Mouse (Mus musculus) yolk sac, embryonic 10.5 days (tissue): Measurements from ENCODE around the gene Fam3c.

Experiments
- DNase-seq: peaks from one replicate; pipeline ENCODE4 v3.0.0-alpha.2; 2017; ENCODE audit warnings: low spot score

The Fam3c gene

GRCm38 (mm10) chr6:22356086-22356507 is at the start of gene Fam3c:
Gene Fam3c, minus strand, starts transcription at chr6:22356243.
- DNase-seq: peak; percentile 94

DNA sequence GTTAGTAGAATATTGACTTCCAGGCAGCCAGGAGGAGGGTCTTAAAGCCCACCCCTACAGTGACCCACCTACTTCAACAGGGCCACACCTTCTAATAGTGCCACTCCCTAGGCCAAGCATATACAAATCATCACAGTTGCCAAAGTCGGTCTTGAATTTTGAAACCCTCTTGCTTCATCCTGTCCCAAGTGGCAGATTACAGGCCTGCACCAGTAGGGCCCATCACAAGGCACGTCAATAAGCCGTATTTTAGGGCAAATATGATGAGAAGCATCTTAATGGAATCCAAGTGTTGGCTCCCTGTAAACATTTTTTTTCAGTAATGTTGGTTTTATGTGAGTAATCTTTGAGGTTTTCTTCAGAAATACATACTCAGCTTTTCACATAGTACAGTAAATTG is 49.0 kb upstream of the Fam3c start:
- DNase-seq: no peak

- no peak for DNase-seq
These were observed 47.7 kb upstream of the Fam3c start for GRCm38 (mm10) chr6:22403736-22404135.

GRCm38 (mm10) chr6:22403317-22403716 is 47.3 kb upstream of the Fam3c start:
- no peak for DNase-seq

DNA sequence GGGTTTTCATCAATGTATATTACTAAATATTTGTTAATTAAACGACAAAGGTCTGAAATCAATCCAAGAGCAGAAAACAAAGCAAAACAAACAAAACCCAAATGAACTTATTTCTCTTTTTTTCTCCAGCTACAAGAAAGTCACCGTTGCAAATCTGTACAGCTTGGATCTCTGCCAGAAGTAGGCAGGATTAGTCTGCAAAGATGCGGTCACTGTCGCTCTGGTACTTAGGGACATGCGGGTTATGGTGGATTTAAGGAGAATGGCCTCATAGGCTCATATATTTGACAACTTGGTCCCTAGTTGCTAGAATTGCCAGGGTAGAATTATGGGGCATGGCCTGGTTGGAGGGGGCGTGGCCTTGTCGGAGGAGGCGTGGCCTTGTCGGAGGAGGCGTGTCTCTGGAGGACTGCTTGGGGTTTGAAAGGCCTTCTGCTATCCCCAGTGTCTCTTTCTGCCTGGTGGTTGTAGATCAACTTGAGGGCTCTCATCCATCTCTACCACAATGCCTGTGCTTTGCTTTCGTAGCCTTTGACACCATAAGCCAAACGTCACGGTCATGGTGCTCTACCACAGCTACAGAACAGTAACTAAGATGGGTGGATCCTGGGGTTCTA is 46.6 kb upstream of the Fam3c start:
- no peak for DNase-seq

GRCm38 (mm10) chr6:22402037-22402436 is 46.0 kb upstream of the Fam3c start:
- no peak for DNase-seq

DNA sequence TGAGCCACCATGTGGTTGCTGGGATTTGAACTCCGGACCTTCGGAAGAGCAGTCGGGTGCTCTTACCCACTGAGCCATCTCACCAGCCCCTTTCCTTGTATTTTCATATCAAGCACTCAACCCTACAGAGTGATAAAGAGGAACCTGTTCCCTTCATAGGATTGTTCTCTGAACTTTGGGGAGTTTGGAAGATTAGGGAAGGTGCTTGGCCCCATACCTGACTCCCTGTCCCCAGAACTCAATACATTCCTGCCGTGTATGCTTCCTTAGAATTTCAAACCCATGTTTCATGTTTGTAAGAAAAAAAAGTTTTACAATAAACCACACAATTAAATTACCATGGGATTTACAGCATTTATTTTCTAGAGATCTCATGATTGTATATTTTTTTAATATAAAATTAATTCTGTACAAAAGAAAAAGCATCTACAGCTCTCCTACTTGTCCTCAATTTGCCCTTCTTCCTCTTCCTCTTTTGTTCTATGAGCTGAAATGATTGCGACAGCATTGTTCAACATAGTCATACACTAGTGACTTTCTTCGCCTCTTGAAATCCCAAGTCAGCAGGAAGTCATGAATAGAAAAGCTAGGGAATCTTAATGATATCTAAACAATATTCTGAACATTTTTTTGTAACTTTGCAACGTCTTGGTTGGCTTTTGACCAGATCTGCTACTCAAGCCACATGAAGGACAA is 42.2 kb upstream of the Fam3c start:
- DNase-seq: no peak

- no peak for DNase-seq
These were observed 39.2 kb upstream of the Fam3c start for GRCm38 (mm10) chr6:22395207-22395606.

- DNase-seq: no peak
These were observed 34.8 kb upstream of the Fam3c start for GRCm38 (mm10) chr6:22390654-22391365.

- DNase-seq: no peak
These were observed 29.3 kb upstream of the Fam3c start for GRCm38 (mm10) chr6:22385254-22385870.

DNA sequence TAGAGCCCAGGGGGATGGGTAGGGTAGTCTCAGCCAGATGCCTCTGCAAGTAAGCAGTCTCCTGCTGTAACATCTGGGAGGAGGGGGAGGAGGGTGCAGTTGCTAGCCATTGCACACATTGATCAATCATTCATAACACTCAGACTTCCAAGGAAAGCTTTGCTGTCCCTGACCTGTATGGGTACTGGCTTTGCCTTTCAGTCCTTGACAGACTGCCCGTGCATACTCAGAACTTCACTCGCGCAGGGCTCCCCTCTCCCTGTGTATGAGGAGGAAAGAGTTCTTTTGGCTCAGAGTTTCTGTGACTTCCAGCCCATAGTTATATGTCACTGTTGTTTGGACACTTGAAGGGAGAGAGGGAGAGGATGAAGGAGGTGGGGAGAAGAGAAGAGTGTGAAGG is 24.2 kb upstream of the Fam3c start:
- DNase-seq: no peak

- no peak for DNase-seq
These were observed 23.8 kb upstream of the Fam3c start for GRCm38 (mm10) chr6:22379831-22380230.

DNA sequence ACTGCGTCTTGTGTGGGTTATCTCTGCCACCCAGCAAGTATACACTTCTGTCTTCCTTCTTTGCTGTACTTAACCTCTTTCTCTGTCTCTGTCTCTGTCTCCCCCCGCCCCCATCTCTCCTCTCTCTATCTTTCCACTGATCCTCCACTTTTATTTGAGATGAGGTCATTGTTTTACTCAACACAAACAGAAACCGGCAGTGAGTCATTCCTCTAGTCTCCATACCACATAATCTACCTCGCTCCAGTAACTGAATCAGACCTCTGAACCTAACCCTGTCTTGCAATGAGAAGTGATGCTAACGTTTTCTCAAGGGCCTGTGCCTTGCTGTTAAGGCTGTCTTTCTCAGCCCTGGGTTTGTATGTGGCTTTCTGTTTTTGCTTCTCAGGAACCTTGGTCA is 22.4 kb upstream of the Fam3c start:
- DNase-seq: peak; percentile 38

- DNase-seq: no peak
These were observed 18.7 kb upstream of the Fam3c start for GRCm38 (mm10) chr6:22374791-22375190.

DNA sequence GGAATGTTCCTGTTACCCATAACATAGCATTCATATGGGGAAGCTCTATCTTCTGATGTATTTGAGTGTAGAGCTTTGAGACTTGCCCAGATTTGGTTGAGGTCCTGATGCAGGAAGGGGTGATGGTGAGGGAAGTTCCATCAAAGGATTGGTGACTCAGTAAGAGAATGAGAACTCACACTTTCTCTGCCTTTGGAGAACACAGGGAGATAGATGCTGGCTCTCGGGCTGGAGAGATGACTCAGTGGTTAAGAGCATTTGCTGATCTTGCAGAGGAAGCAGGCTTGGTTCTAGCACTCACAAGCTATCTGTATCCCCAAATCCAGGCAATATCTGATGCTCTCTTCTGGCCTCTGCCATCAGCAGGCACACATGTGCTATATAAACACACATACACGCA is 17.4 kb upstream of the Fam3c start:
- no peak for DNase-seq

- no peak for DNase-seq
These were observed 10.9 kb upstream of the Fam3c start for GRCm38 (mm10) chr6:22366977-22367376.

DNA sequence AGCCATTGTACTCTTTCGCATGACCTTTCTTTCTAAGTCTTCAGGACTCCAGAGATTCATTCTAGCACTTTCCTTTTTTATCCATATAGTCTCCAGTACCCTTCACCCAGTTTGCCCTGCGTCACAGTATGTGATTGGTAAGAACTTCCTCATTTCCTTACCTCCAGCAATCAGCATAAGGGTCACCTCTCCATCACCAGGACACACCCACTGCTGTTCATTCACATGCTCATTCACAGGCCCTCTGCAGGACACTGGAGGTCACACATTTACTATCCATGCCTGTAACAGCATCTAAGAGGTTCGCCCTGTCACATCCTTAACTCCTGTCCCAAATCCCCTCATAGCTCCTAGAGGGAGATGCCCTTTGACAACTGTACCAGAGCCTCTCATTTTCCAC is 7.5 kb upstream of the Fam3c start:
- DNase-seq: no peak

GRCm38 (mm10) chr6:22361941-22362340 is 5.9 kb upstream of the Fam3c start:
- DNase-seq: peak; percentile 34

- no peak for DNase-seq
These were observed 3.0 kb upstream of the Fam3c start for GRCm38 (mm10) chr6:22359019-22359418.

DNA sequence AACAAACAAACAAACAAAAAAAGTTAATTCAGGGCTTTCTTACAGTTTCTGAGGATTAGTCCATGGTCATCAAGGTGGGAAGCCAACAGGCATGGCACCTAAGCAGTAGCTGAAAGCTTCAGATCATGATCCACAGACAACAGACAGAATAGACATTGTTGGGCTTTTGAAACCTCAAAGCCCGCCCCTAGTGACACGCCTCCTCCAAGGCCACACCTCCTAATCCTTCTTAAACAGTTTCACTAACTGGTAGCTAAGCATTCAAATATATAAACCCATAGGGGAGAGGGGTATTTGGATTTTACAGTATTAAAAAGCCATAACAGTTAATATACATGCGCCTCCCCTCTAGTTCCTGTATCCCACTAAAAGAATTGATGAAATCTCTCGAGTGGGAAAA is 1.3 kb upstream of the Fam3c start:
- DNase-seq: no peak

DNA sequence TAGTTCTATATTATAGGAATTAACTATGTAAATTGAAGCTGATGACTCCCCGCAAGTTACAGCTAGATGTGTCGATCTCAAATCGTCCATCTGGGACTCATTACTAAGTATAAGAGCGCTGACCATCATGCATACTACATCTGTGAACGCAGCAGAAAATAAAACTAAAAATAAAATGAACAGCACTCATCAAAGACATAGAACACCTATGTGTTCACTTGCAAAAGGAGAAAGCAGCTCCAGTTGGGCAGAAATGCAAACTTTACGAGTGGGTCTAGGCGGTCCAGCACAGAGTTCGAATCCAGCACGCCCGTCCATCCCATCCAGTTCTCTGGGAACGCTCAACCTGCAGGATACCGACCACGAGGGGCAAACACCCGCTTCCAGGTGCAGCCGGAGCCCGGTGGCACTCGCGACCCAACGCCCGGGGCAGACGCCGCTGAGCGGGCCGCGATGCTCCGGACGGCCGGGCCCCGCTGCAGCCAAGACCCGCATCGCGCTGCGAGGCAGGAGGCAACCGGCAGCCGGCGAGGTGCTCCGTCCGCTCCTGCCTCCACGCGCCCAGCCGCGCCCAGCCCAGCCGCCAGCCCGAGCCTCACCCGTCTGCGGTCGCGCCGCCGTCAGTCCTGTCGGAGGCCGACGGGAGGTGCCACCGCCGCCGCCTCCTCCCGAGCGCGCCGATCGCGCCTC is 502 bp downstream of the Fam3c start:
- DNase-seq: no peak

GRCm38 (mm10) chr6:22354675-22355074 is 1.4 kb downstream of the Fam3c start:
- DNase-seq: no peak
